Mouse (Mus musculus) heart, embryonic 11.5 days (tissue): ENCODE data around the gene Gm20388. TPM values are rescaled to one million over a fixed set of nuclear protein-coding genes. Genes with fewer than 3 reads are reported as not detected.

Experiments
- ATAC-seq: fragments of 200-750 bp; cut with Nextera tagmentation; replicated peaks from 2 replicates; pipeline ENCODE4 v1.8.0; 2017; ENCODE audit warnings: moderate library complexity; ENCODE audit not compliant: insufficient number of reproducible peaks, low FRiP score, low TSS enrichment
- H3K27ac ChIP-seq: fragments of 300-500 bp; sonication (generic); 2 replicates; pipeline ENCODE4 v1.5.1; 2014; ENCODE audit warnings: mild to moderate bottlenecking, low read depth, low read length
- H3K27me3 ChIP-seq: fragments of 300-500 bp; sonication (generic); 2 replicates; pipeline ENCODE4 v1.6.1; 2014; ENCODE audit warnings: mild to moderate bottlenecking, low read length, mixed read lengths; ENCODE audit not compliant: control insufficient read depth, insufficient read depth
- H3K36me3 ChIP-seq: fragments of 300-500 bp; sonication (generic); 2 replicates; pipeline ENCODE4 v1.6.1; 2014; ENCODE audit warnings: mild to moderate bottlenecking, low read length, moderate library complexity, mixed read lengths; ENCODE audit not compliant: control insufficient read depth, insufficient read depth
- H3K4me1 ChIP-seq: fragments of 300-500 bp; sonication (generic); 2 replicates; pipeline ENCODE4 v1.6.1; 2014; ENCODE audit warnings: low read length; ENCODE audit not compliant: control insufficient read depth, insufficient read depth
- H3K4me2 ChIP-seq: fragments of 300-500 bp; sonication (generic); 2 replicates; pipeline ENCODE4 v1.6.1; 2014; ENCODE audit warnings: mild to moderate bottlenecking, moderate library complexity
- H3K4me3 ChIP-seq: fragments of 300-500 bp; sonication (generic); 2 replicates; pipeline ENCODE4 v1.5.1; 2014; ENCODE audit warnings: low read depth, low read length
- H3K9ac ChIP-seq: fragments of 300-500 bp; sonication (generic); 2 replicates; pipeline ENCODE4 v1.6.1; 2014; ENCODE audit warnings: mild to moderate bottlenecking, low read depth, low read length, moderate library complexity
- H3K9me3 ChIP-seq: fragments of 300-500 bp; sonication (generic); replicated peaks from 2 replicates; pipeline ENCODE4 v1.6.1; 2016; ENCODE audit warnings: low read length; ENCODE audit not compliant: control insufficient read depth
- WGBS: fragments of 180-500 bp; shearing (Covaris S2); extraction: QIAGEN DNeasy Blood & Tissue Kit; methylation state at CpG from one replicate; pipeline ENCODE4 v1.1.7; 2014; ENCODE audit not compliant: insufficient replicate concordance; 5-methylcytosine and 5-hydroxymethylcytosine counted together
- polyA plus RNA-seq: library from polyadenylated mRNA; unstranded; fragments of >200 nt; fragmentation: Nextera tagmentation; extraction: Ambion mirVana; gene quantifications from 2 replicates; pipeline ENCODE4 v1.2.1, GENCODE M21; 2014

Gene Gm20388
- polyA plus RNA-seq, 1 experiment from 2014 or later = 6.4 TPM

GRCm38 (mm10) chr8:121938732-121939131, 2028.1 kb downstream of the Gm20388 start:
- no peaks in the 10 kb centered on the region for H3K36me3 ChIP-seq
- WGBS = 84% methylated on average over 7 of the region's 7 CpGs
- H3K27me3 ChIP-seq = no peaks in the 10 kb centered on the region
- H3K27ac ChIP-seq = no peak overlapping the region
- H3K9ac ChIP-seq = no peak overlapping the region
- H3K9me3 ChIP-seq = no peaks in the 10 kb centered on the region
- no peak for ATAC-seq
- H3K4me3 ChIP-seq = no peak overlapping the region
- no peak overlapping the region for H3K4me2 ChIP-seq
- H3K4me1 ChIP-seq = 0 out of 2 replicates have a peak, but pooled peaks cover 3% of the 10 kb centered on the region

GRCm38 (mm10) chr8:121943057-121943540, 2032.5 kb downstream of the Gm20388 start:
- H3K4me3 ChIP-seq = no peak overlapping the region
- H3K9ac ChIP-seq = no peak overlapping the region
- H3K36me3 ChIP-seq = no peaks in the 10 kb centered on the region
- H3K9me3 ChIP-seq = no peaks in the 10 kb centered on the region
- peaks cover 1% of the 10 kb centered on the region for H3K4me1 ChIP-seq
- no peak overlapping the region for H3K27ac ChIP-seq
- 33% methylated on average over 2 of the region's 2 CpGs for WGBS
- no peak overlapping the region for H3K4me2 ChIP-seq
- ATAC-seq = no peak
- no peaks in the 10 kb centered on the region for H3K27me3 ChIP-seq

GRCm38 (mm10) chr8:121943716-121944115, 2033.1 kb downstream of the Gm20388 start:
- Histone ChIP-seq H3K9ac (no peak overlapping the region), H3K4me2 (no peak overlapping the region)
- WGBS = 72% methylated on average over 8 of the region's 8 CpGs

GRCm38 (mm10) chr8:121944831-121945230, 2034.2 kb downstream of the Gm20388 start, which contains the start of gene Car5a:
Car5a (minus strand) TSS chr8:121944904.
- no peak for ATAC-seq
- no peak within 1 kb of the TSS for H3K27ac ChIP-seq
- H3K4me3 ChIP-seq = no peak within 1 kb of the TSS
- H3K4me2 ChIP-seq = no peak within 1 kb of the TSS
- no peak within 1 kb of the TSS for H3K9ac ChIP-seq
- H3K9me3 ChIP-seq = no peaks in the 10 kb centered on the region
- H3K27me3 ChIP-seq = no peaks in the 10 kb centered on the region
- H3K36me3 ChIP-seq = no peaks in the 10 kb centered on the region
- H3K4me1 ChIP-seq = peaks cover 15% of the 10 kb centered on the region

More at GRCm38 (mm10) chr8:121943716-121944115, 2033.1 kb downstream of the Gm20388 start:
- no peak for ATAC-seq
- no peak overlapping the region for H3K27ac ChIP-seq
- H3K27me3 ChIP-seq = no peaks in the 10 kb centered on the region
- H3K4me3 ChIP-seq = no peak overlapping the region
- peaks cover 7% of the 10 kb centered on the region for H3K4me1 ChIP-seq
- H3K36me3 ChIP-seq = no peaks in the 10 kb centered on the region
- no peaks in the 10 kb centered on the region for H3K9me3 ChIP-seq

GRCm38 (mm10) chr8:121946351-121946750, 2035.7 kb downstream of the Gm20388 start:
- Histone ChIP-seq H3K9me3 (no peaks in the 10 kb centered on the region), H3K27ac (no peak overlapping the region), H3K36me3 (no peaks in the 10 kb centered on the region), H3K4me2 (no peak overlapping the region), H3K4me1 (peaks cover 15% of the 10 kb centered on the region), H3K4me3 (no peak overlapping the region), H3K9ac (no peak overlapping the region), H3K27me3 (no peaks in the 10 kb centered on the region)
- 85% methylated on average over 7 of the region's 7 CpGs for WGBS
- no peak for ATAC-seq

GRCm38 (mm10) chr8:121947047-121947752, 2036.6 kb downstream of the Gm20388 start:
- H3K27ac ChIP-seq = peak overlapping the region; percentile 64
- ATAC-seq = no peak

GRCm38 (mm10) chr8:121947753-121948141, 2037.1 kb downstream of the Gm20388 start:
- Histone ChIP-seq H3K27ac (peak overlapping the region; percentile 64), H3K9ac (peak overlapping the region; percentile 50), H3K4me3 (peak overlapping the region; percentile 41), H3K9me3 (no peaks in the 10 kb centered on the region), H3K4me1 (peaks cover 25% of the 10 kb centered on the region), H3K4me2 (peak overlapping the region; percentile 77), H3K36me3 (no peaks in the 10 kb centered on the region), H3K27me3 (no peaks in the 10 kb centered on the region)
- WGBS = under 1% methylated on average over 18 of the region's 18 CpGs
- ATAC-seq = peak; percentile 57

More at GRCm38 (mm10) chr8:121947047-121947752, 2036.6 kb downstream of the Gm20388 start:
- Histone ChIP-seq H3K9ac (peak overlapping the region; percentile 50), H3K4me3 (peak overlapping the region; percentile 41), H3K9me3 (no peaks in the 10 kb centered on the region), H3K27me3 (no peaks in the 10 kb centered on the region), H3K36me3 (no peaks in the 10 kb centered on the region), H3K4me2 (peak overlapping the region; percentile 77), H3K4me1 (peaks cover 23% of the 10 kb centered on the region)
- WGBS = 26% methylated on average over 19 of the region's 19 CpGs

- Histone ChIP-seq H3K27me3 (no peaks in the 10 kb centered on the region), H3K27ac (peak overlapping the region; percentile 64), H3K36me3 (no peaks in the 10 kb centered on the region), H3K9me3 (no peaks in the 10 kb centered on the region), H3K4me3 (peak overlapping the region; percentile 41), H3K9ac (peak overlapping the region; percentile 50), H3K4me1 (peaks cover 25% of the 10 kb centered on the region), H3K4me2 (peak overlapping the region; percentile 77)
- ATAC-seq = no peak
- WGBS = 55% methylated on average over 19 of the region's 19 CpGs
Measured at GRCm38 (mm10) chr8:121948321-121949145, 2037.9 kb downstream of the Gm20388 start.
